Mouse (Mus musculus) spleen, adult 12 weeks (tissue): ENCODE measurements around the gene Nup214.

Experiments
- DNase-seq: peaks from one replicate; pipeline ENCODE4 v3.0.0; 2022; ENCODE audit warnings: low spot score

Nup214 gene

GRCm38 (mm10) chr2:32045375-32045774 lies 71.1 kb downstream of the Nup214 start:
- DNase-seq, result no peak

GRCm38 (mm10) chr2:32046009-32046408 lies 71.8 kb downstream of the Nup214 start:
- no peak for DNase-seq

- DNase-seq, result no peak
Observed at GRCm38 (mm10) chr2:32047323-32047722, 73.1 kb downstream of the Nup214 start.

- DNase-seq, result no peak
Observed at GRCm38 (mm10) chr2:32051791-32052190, 77.6 kb downstream of the Nup214 start.

- DNase-seq, result no peak
Observed at GRCm38 (mm10) chr2:32052418-32052817, 78.2 kb downstream of the Nup214 start.

- no peak for DNase-seq
Observed at GRCm38 (mm10) chr2:32055357-32055965, 81.2 kb downstream of the Nup214 start.

GRCm38 (mm10) chr2:32056524-32056923 lies 82.3 kb downstream of the Nup214 start:
- DNase-seq, result no peak

- no peak for DNase-seq
Observed at GRCm38 (mm10) chr2:32057360-32057759, 83.1 kb downstream of the Nup214 start.

GRCm38 (mm10) chr2:32057794-32058193 lies 83.6 kb downstream of the Nup214 start:
- DNase-seq, result no peak

- no peak for DNase-seq
Observed at GRCm38 (mm10) chr2:32058241-32058640, 84.0 kb downstream of the Nup214 start.

GRCm38 (mm10) chr2:32058716-32059115 lies 84.5 kb downstream of the Nup214 start:
- DNase-seq, result no peak

GRCm38 (mm10) chr2:32059613-32060012 lies 85.4 kb downstream of the Nup214 start:
- no peak for DNase-seq

- no peak for DNase-seq
Observed at GRCm38 (mm10) chr2:32060228-32060805, 86.1 kb downstream of the Nup214 start.

- DNase-seq, result no peak
Observed at GRCm38 (mm10) chr2:32061189-32061588, 87.0 kb downstream of the Nup214 start.

- no peak for DNase-seq
Observed at GRCm38 (mm10) chr2:32061722-32062505, 87.7 kb downstream of the Nup214 start.

GRCm38 (mm10) chr2:32062626-32063410 lies 88.6 kb downstream of the Nup214 start:
- DNase-seq, result no peak

- DNase-seq, result no peak
Observed at GRCm38 (mm10) chr2:32063451-32064151, 89.4 kb downstream of the Nup214 start.

GRCm38 (mm10) chr2:32064913-32065312 lies 90.7 kb downstream of the Nup214 start:
- DNase-seq, result no peak

GRCm38 (mm10) chr2:32065371-32065791 lies 91.1 kb downstream of the Nup214 start:
- DNase-seq, result no peak

- no peak for DNase-seq
Observed at GRCm38 (mm10) chr2:32066005-32066404, 91.8 kb downstream of the Nup214 start.

GRCm38 (mm10) chr2:32068811-32069607 lies 94.8 kb downstream of the Nup214 start:
- DNase-seq, result no peak
